Mouse (Mus musculus): ENCODE results near the gene Fchsd2. TPM values are rescaled to one million over a fixed set of nuclear protein-coding genes. Genes with fewer than 3 reads are reported as not detected.
"Not testable (repeated sequence)": the region's sequence is repeated elsewhere in the genome, so short reads cannot be mapped to it uniquely, and the experiment has no call there.

Fchsd2 gene
- polyA plus RNA-seq, 1 experiment: 4.5 TPM

- no peak for DNase-seq (ENCODE audit: low read depth, low spot score)
- 0% methylated on average over 15 of the region's 35 CpGs for WGBS
Observed at GRCm38 (mm10) chr7:101108653-101109005, 16.0 kb downstream of the Fchsd2 start.

- under 1% methylated on average over 47 of the region's 47 CpGs for WGBS
- no peak for DNase-seq (ENCODE audit: low read depth, low spot score)
Observed at GRCm38 (mm10) chr7:101109006-101109855, 16.6 kb downstream of the Fchsd2 start.

- 10% methylated on average over 8 of the region's 8 CpGs for WGBS
Observed at GRCm38 (mm10) chr7:101109856-101110350, 17.2 kb downstream of the Fchsd2 start.

GRCm38 (mm10) chr7:101113410-101113809 lies 20.7 kb downstream of the Fchsd2 start:
- WGBS: 71% methylated on average over 3 of the region's 3 CpGs
- no peak for DNase-seq (ENCODE audit: low read depth, low spot score)

More at GRCm38 (mm10) chr7:101109856-101110350, 17.2 kb downstream of the Fchsd2 start:
- DNase-seq (ENCODE audit: low read depth, low spot score): no peak

GRCm38 (mm10) chr7:101114328-101114727 lies 21.7 kb downstream of the Fchsd2 start:
- DNase-seq (ENCODE audit: low read depth, low spot score): no peak
- WGBS: 81% methylated on average over 1 of the region's 1 CpGs

- no peak for DNase-seq (ENCODE audit: low read depth, low spot score)
- WGBS: 79% methylated on average over 7 of the region's 7 CpGs
Observed at GRCm38 (mm10) chr7:101119391-101119790, 26.7 kb downstream of the Fchsd2 start.

- no peak for DNase-seq (ENCODE audit: low read depth, low spot score)
- WGBS: 68% methylated on average over 6 of the region's 6 CpGs
Observed at GRCm38 (mm10) chr7:101123579-101124347, 31.1 kb downstream of the Fchsd2 start.

- 17% methylated on average over 3 of the region's 3 CpGs for WGBS
- no peak for DNase-seq (ENCODE audit: low read depth, low spot score)
Observed at GRCm38 (mm10) chr7:101127737-101128136, 35.1 kb downstream of the Fchsd2 start.

GRCm38 (mm10) chr7:101128536-101128935 lies 35.9 kb downstream of the Fchsd2 start:
- 31% methylated on average over 4 of the region's 4 CpGs for WGBS
- no peak for DNase-seq (ENCODE audit: low read depth, low spot score)

- 50% methylated on average over 3 of the region's 3 CpGs for WGBS
- no peak for DNase-seq (ENCODE audit: low read depth, low spot score)
Observed at GRCm38 (mm10) chr7:101130646-101131045, 38.0 kb downstream of the Fchsd2 start.

- DNase-seq (ENCODE audit: low read depth, low spot score): no peak
- WGBS: 80% methylated on average over 6 of the region's 6 CpGs
Observed at GRCm38 (mm10) chr7:101131281-101131680, 38.6 kb downstream of the Fchsd2 start.

GRCm38 (mm10) chr7:101133591-101133990 lies 40.9 kb downstream of the Fchsd2 start:
- DNase-seq (ENCODE audit: low read depth, low spot score): no peak
- 92% methylated on average over 2 of the region's 2 CpGs for WGBS

GRCm38 (mm10) chr7:101134117-101134516 lies 41.5 kb downstream of the Fchsd2 start:
- DNase-seq (ENCODE audit: low read depth, low spot score): no peak
- 96% methylated on average over 2 of the region's 2 CpGs for WGBS

- WGBS: 14% methylated on average over 1 of the region's 1 CpGs
- no peak for DNase-seq (ENCODE audit: low read depth, low spot score)
Observed at GRCm38 (mm10) chr7:101138819-101139218, 46.2 kb downstream of the Fchsd2 start.

- no peak for DNase-seq (ENCODE audit: low read depth, low spot score)
- WGBS: 17% methylated on average over 2 of the region's 2 CpGs
Observed at GRCm38 (mm10) chr7:101142907-101143306, 50.2 kb downstream of the Fchsd2 start.

GRCm38 (mm10) chr7:101144222-101144621 lies 51.6 kb downstream of the Fchsd2 start:
- DNase-seq (ENCODE audit: low read depth, low spot score): no peak
- WGBS: 25% methylated on average over 2 of the region's 2 CpGs

GRCm38 (mm10) chr7:101149039-101149438 lies 56.4 kb downstream of the Fchsd2 start:
- WGBS: 43% methylated on average over 3 of the region's 3 CpGs
- no peak for DNase-seq (ENCODE audit: low read depth, low spot score)

- 97% methylated on average over 15 of the region's 15 CpGs for WGBS
- DNase-seq (ENCODE audit: low read depth, low spot score): not testable (repeated sequence)
Observed at GRCm38 (mm10) chr7:101154883-101155282, 62.2 kb downstream of the Fchsd2 start.

GRCm38 (mm10) chr7:101155284-101155683 lies 62.6 kb downstream of the Fchsd2 start:
- DNase-seq (ENCODE audit: low read depth, low spot score): no peak
- 93% methylated on average over 3 of the region's 3 CpGs for WGBS

GRCm38 (mm10) chr7:101160266-101160665 lies 67.6 kb downstream of the Fchsd2 start:
- WGBS: 69% methylated on average over 2 of the region's 2 CpGs
- no peak for DNase-seq (ENCODE audit: low read depth, low spot score)

GRCm38 (mm10) chr7:101162781-101163180 lies 70.1 kb downstream of the Fchsd2 start:
- no peak for DNase-seq (ENCODE audit: low read depth, low spot score)
- 91% methylated on average over 1 of the region's 1 CpGs for WGBS
